Mouse (Mus musculus) embryonic facial prominence, embryonic 15.5 days (tissue): ENCODE data around the gene Slc35b4. TPM values are rescaled to one million over a fixed set of nuclear protein-coding genes. Genes with fewer than 3 reads are reported as not detected.

ENCODE experiments used
- ATAC-seq: fragments of 200-750 bp; cut with Nextera tagmentation; 2 replicates; pipeline ENCODE4 v1.8.0; 2017; ENCODE audit warnings: low read depth, moderate TSS enrichment; ENCODE audit not compliant: insufficient number of reproducible peaks, low FRiP score, low TSS enrichment
- H3K27ac ChIP-seq: fragments of 300-500 bp; sonication (generic); replicated peaks from 2 replicates; pipeline ENCODE4 v1.5.1; 2015; ENCODE audit warnings: mild to moderate bottlenecking, inconsistent platforms
- H3K27me3 ChIP-seq: fragments of 300-500 bp; sonication (generic); 2 replicates; pipeline ENCODE4 v1.6.1; 2015; ENCODE audit warnings: inconsistent platforms
- H3K36me3 ChIP-seq: fragments of 300-500 bp; sonication (generic); 2 replicates; pipeline ENCODE4 v1.6.1; 2015; ENCODE audit warnings: mild to moderate bottlenecking, inconsistent platforms
- H3K4me1 ChIP-seq: fragments of 300-500 bp; sonication (generic); 2 replicates; pipeline ENCODE4 v1.6.1; 2015; ENCODE audit warnings: inconsistent platforms
- H3K4me2 ChIP-seq: fragments of 300-500 bp; sonication (generic); replicated peaks from 2 replicates; pipeline ENCODE4 v1.6.1; 2015; ENCODE audit warnings: mild to moderate bottlenecking, inconsistent platforms
- H3K4me3 ChIP-seq: fragments of 300-500 bp; sonication (generic); replicated peaks from 2 replicates; pipeline ENCODE4 v1.5.1; 2015; ENCODE audit warnings: mild to moderate bottlenecking, inconsistent platforms
- H3K9ac ChIP-seq: fragments of 300-500 bp; sonication (generic); 2 replicates; pipeline ENCODE4 v1.6.1; 2015; ENCODE audit warnings: inconsistent platforms
- H3K9me3 ChIP-seq: fragments of 300-500 bp; sonication (generic); replicated peaks from 2 replicates; pipeline ENCODE4 v1.6.1; 2016; ENCODE audit warnings: inconsistent platforms
- whole genome bisulfite sequencing: fragments of 180-500 bp; shearing (Covaris S2); methylation state at CpG from one replicate; pipeline ENCODE4 v1.1.7; 2015; 5-methylcytosine and 5-hydroxymethylcytosine counted together
- polyA plus RNA-seq: library from polyadenylated mRNA; unstranded; fragments of >200 nt; fragmentation: Nextera tagmentation; extraction: Ambion mirVana; gene quantifications from 2 replicates; pipeline ENCODE4 v1.2.1, GENCODE M21; 2015

Gene Slc35b4
- polyA plus RNA-seq = 43.6 and 44.5 TPM in 2 replicates

DNA sequence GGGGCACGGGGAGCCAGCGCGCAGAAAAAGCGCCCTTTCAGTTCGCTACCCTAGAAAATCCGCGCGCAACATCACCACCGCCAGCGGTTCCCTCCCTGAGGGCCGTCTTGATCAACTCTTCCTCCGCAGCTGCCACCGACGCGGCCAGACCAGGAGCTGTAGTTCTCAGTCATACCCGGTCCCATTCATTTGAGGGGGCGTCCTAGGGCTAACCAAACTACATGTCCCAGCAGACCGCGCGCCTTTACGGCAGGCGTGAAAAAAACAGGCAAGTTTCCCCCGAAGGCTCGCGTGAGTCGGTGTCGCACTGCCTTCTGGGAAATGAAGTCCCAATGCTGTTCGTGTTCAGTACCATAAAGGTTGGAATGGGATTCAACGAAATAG lies at the start of gene Slc35b4:
Slc35b4 (minus strand) TSS at position 248 of the 384 bp plus-strand sequence.
- Histone ChIP-seq H3K9me3 (no peaks in the 10 kb centered on the region), H3K27ac (peak within 1 kb of the TSS; percentile 89), H3K4me1 (peaks cover 20% of the 10 kb centered on the region), H3K4me2 (peak within 1 kb of the TSS; percentile 70), H3K36me3 (no peaks in the 10 kb centered on the region), H3K9ac (peak within 1 kb of the TSS; percentile 84), H3K4me3 (peak within 1 kb of the TSS; percentile 91), H3K27me3 (no peaks in the 10 kb centered on the region)
- under 1% methylated on average over 29 of the region's 29 CpGs for WGBS
- ATAC-seq = peak; percentile 99

DNA sequence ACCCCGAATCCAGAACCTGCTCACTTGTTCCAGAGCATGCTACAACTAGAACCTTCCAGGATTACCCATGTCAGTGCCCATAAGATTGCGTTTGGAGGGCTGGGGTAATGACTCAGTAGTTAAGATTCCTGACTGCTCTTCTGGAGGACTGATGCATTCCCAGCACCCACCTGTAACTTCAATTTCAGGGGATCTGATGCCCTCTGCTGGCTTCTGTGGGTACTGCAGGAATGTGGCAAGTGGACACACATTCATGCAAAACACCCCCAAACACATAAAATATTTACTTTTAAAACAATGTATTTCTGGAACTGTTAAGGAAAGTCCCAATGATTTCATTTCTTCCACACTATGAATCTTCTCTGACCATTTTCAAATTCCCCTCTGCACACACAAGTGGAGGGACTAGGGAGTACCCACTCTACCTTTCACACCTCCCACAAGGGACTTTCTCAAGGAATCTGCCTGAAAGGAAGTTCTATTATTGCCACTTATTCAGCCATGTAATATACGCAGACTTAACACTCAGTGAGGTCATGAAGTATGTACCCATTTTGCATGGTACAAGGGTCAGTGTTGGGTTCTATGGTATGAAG lies 48.2 kb upstream of the Slc35b4 start:
- no peak for ATAC-seq
- no peak overlapping the region for H3K4me3 ChIP-seq
- H3K27me3 ChIP-seq = no peaks in the 10 kb centered on the region
- H3K36me3 ChIP-seq = no peaks in the 10 kb centered on the region
- H3K4me2 ChIP-seq = no peak overlapping the region
- no peak overlapping the region for H3K9ac ChIP-seq
- H3K27ac ChIP-seq = no peak overlapping the region
- WGBS = 89% methylated on average over 3 of the region's 3 CpGs
- no peaks in the 10 kb centered on the region for H3K9me3 ChIP-seq
- H3K4me1 ChIP-seq = no peaks in the 10 kb centered on the region

DNA sequence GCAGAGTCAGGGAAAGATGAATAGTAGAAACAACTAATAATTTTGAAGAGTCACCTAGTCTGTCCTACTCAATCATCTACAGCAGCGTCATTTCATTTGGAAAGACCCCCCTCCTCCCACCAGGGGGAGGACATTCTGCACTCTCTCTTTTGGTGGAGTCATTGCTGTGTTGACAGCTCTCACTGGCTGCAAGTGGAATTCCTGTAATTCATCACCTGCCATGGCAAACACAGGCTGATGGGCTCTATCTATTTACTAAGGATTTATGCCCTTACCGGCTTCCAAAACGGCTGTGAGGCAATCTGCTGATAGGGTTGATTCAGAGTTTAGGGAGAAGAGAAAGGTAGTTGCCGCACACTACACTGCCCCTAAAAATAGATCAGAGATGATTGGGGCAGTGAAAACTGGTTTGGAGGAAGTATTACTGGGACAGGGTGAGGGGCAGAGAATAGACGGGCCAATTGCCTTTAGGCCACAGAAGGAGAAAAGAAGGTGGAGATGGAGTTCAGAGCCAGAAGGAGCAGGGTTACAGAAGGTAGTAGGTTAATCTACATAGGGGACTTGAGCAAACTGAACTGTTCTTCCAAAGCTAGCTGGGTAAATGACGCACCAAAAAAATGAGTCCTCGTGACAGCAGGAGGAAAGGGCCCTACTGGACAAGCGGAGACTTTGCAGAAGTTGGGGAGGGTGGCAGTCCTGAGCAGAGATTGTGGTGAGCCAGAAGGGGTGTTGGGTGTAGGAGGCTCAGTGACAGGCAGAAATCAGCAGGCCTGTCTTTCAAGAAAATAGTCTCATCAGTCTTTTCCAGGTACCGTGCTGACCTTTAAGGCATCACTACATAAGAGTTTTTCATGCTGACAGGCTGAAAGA lies 39.8 kb upstream of the Slc35b4 start:
- ATAC-seq = no peak
- 53% methylated on average over 9 of the region's 9 CpGs for WGBS

DNA sequence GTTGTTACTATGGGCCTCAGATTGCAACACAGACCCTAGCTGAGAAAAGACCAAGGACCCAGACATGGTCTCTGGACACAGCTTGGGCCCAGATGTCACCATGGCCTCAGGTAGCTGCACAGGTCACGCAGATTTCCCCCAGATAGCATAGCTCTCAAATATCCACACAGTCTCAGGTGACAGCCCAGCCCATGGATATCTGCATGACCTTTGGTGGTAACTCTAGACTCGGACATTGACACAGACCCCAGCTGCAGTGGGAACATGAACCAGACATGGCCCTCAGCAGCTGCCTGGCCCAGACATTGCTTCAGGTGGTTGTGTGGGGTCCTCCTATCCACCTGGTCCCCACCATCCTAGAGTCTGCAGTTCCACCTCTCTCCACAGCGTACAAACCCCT lies 28.8 kb upstream of the Slc35b4 start:
- Histone ChIP-seq H3K4me3 (no peak overlapping the region), H3K4me2 (no peak overlapping the region), H3K4me1 (no peaks in the 10 kb centered on the region), H3K36me3 (no peaks in the 10 kb centered on the region), H3K9me3 (no peaks in the 10 kb centered on the region), H3K27me3 (no peaks in the 10 kb centered on the region), H3K9ac (no peak overlapping the region), H3K27ac (no peak overlapping the region)
- no peak for ATAC-seq
- WGBS = 62% methylated on average over 3 of the region's 3 CpGs

More for the DNA sequence above, 39.8 kb upstream of the Slc35b4 start:
- no peaks in the 10 kb centered on the region for H3K36me3 ChIP-seq
- no peak overlapping the region for H3K9ac ChIP-seq
- H3K4me2 ChIP-seq = no peak overlapping the region
- H3K4me3 ChIP-seq = no peak overlapping the region
- no peaks in the 10 kb centered on the region for H3K27me3 ChIP-seq
- H3K4me1 ChIP-seq = no peaks in the 10 kb centered on the region
- H3K27ac ChIP-seq = no peak overlapping the region
- no peaks in the 10 kb centered on the region for H3K9me3 ChIP-seq

DNA sequence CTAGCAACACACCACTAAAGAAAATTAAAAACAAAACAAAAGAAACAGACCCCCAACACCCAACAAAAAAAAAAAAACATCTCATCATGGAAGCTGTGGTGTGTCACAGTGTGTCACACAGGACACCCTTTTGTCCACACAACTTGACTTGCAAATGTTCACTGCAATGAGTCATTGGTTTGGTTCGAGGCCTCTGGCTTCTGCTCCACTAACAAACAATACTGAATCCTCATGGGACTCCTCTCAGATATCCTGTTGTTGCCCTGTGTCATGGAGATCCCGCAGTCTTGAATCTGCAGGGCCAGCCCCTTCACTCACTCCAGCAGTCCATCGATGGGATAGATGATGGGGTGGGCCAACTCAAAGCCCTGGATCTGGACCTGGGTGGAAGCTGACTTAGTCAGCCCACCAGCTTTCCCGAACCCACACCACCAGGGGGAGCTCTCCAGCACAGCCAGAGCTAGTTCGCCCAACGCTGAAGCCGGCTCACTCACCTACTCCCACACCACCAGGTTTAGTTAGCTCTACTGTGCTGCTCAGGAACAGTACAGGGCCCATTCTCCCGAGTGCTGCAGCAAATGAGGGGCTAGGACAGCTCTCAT lies 28.2 kb upstream of the Slc35b4 start:
- Histone ChIP-seq H3K9ac (no peak overlapping the region), H3K4me2 (no peak overlapping the region), H3K27ac (no peak overlapping the region), H3K36me3 (no peaks in the 10 kb centered on the region), H3K4me1 (no peaks in the 10 kb centered on the region), H3K27me3 (no peaks in the 10 kb centered on the region), H3K4me3 (no peak overlapping the region), H3K9me3 (no peaks in the 10 kb centered on the region)
- WGBS = 62% methylated on average over 8 of the region's 8 CpGs
- no peak for ATAC-seq

DNA sequence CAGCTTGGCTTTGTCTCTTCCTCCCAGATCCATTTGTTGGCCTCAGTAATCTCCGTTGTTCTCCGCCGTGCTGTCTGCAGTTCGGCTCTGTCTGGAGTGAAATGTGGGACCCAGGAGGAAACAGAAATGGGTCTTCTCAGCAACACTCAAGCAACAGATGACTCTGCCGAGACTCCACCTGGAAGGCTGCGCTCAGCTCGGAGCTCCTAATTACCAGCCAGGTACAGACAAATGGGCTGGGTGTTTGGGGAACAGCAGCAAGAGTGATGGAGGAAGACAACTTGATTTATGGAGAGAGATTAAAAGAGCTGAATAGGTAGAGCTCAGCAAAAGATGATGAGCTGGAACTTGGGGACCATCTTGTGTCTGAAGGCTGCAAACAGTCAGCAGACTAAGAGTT lies 26.6 kb upstream of the Slc35b4 start:
- no peak overlapping the region for H3K4me3 ChIP-seq
- H3K9me3 ChIP-seq = no peaks in the 10 kb centered on the region
- no peak overlapping the region for H3K4me2 ChIP-seq
- no peak for ATAC-seq
- no peak overlapping the region for H3K27ac ChIP-seq
- H3K4me1 ChIP-seq = no peaks in the 10 kb centered on the region
- WGBS = 68% methylated on average over 7 of the region's 7 CpGs
- no peaks in the 10 kb centered on the region for H3K36me3 ChIP-seq
- H3K9ac ChIP-seq = no peak overlapping the region
- H3K27me3 ChIP-seq = no peaks in the 10 kb centered on the region

DNA sequence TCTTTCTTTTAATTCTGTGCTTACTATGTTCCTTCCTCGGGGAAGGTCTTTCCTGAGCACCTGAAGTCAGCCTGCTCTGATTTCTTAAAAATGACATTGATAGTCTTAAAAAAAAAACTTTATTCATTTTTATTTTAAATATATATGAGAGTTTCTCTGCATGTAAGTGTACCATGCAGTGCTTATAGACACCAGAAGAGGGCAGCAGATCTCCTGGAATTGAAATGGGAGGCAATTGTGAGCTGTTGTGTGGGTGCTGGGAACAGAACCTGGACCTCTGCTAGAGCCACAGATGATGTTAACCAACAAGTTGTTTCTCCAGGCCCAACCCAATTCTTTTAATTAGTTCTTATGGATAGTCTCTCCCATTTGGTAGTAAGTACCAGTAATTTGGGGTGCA lies 18.1 kb upstream of the Slc35b4 start:
- no peak overlapping the region for H3K4me3 ChIP-seq
- no peak for ATAC-seq
- no peaks in the 10 kb centered on the region for H3K4me1 ChIP-seq
- H3K9me3 ChIP-seq = no peaks in the 10 kb centered on the region
- no peak overlapping the region for H3K4me2 ChIP-seq
- no peak overlapping the region for H3K9ac ChIP-seq
- no peaks in the 10 kb centered on the region for H3K36me3 ChIP-seq
- no peaks in the 10 kb centered on the region for H3K27me3 ChIP-seq
- WGBS = 94% methylated on average over 1 of the region's 1 CpGs
- H3K27ac ChIP-seq = no peak overlapping the region

DNA sequence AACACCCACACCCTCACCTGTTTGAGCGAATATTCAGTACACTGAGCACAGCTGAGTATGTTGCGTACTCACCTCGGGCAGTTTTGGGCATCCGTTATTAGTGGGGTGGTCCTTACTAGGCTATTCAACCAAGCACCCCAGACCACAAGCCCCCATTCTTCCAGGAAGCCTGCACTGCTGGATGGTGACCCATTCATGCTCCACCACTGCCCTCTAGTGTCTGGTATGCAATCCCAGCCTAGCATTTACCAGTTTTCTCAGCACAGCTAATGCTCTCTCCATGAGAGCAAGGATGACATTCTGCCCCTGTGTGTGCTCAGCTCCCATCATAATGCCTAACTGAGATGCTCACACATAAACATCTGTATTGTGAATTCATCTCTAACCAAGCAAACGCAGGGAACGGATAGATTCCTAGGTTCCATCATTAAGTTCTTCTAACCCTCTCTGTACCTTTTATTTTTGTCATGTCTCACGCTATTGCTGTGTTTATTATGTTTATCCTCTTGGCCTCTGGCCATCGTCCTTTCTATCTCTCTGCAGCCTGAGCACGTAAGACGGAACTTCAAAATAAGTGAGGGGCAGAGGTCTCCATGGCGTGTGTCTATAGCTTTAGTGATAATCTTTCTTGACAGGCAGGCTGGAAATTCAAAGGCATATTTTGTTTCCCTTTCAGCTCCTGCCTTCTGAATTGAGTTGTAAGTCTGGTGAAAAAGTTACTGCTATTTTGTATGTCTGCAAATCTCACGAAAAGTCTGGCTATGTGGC lies 17.0 kb upstream of the Slc35b4 start:
- Histone ChIP-seq H3K9me3 (no peaks in the 10 kb centered on the region), H3K4me2 (no peak overlapping the region), H3K36me3 (no peaks in the 10 kb centered on the region), H3K9ac (no peak overlapping the region), H3K4me1 (no peaks in the 10 kb centered on the region), H3K27me3 (no peaks in the 10 kb centered on the region), H3K27ac (no peak overlapping the region), H3K4me3 (no peak overlapping the region)
- peak; percentile 43; the same call in 1 of the 2 replicates for ATAC-seq
- 43% methylated on average over 12 of the region's 12 CpGs for WGBS

DNA sequence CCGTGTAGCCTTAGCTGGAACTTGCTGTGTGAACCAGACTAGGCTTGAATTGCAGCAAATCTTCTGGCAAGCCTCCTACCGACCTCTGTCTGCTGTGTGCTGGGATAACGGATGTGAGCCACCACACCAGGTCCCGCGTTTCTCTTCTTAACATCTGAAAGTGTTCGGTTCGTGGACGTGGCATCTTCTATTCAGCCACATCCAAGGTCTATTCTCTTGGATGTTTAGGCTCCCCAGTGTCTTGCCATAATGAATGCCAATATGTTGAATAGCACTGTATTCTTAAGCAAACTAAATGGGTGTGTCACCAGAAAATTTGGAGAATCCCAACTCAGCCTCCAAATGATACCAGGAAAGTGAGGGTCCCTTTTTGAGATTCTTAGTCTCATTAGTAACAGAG lies 14.5 kb upstream of the Slc35b4 start:
- no peak for ATAC-seq
- no peak overlapping the region for H3K9ac ChIP-seq
- no peak overlapping the region for H3K4me3 ChIP-seq
- no peaks in the 10 kb centered on the region for H3K9me3 ChIP-seq
- no peaks in the 10 kb centered on the region for H3K27me3 ChIP-seq
- 0 out of 2 replicates have a peak, but pooled peaks cover 2% of the 10 kb centered on the region for H3K4me1 ChIP-seq
- H3K27ac ChIP-seq = no peak overlapping the region
- no peak overlapping the region for H3K4me2 ChIP-seq
- 89% methylated on average over 8 of the region's 8 CpGs for WGBS
- no peaks in the 10 kb centered on the region for H3K36me3 ChIP-seq

DNA sequence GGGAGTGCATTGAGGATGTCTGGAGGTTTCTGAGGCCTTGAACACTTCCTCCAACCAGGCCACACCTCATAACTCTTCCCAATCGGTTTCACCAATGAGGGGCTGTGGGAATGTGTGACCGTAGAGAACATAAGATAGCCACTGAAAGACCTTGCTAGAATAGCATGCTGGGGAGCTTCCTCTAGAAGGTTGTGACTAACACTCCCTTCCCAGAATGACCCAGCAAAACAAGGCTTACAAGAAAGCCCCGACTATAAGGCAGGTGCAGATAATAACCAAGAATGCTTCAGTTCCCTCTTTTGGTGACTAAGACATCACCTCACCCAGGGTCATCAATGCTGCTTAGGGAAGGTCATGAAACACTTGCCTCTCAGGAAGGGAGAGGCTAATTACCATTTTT lies 12.6 kb upstream of the Slc35b4 start:
- Histone ChIP-seq H3K27me3 (no peaks in the 10 kb centered on the region), H3K4me2 (no peak overlapping the region), H3K4me3 (no peak overlapping the region), H3K27ac (no peak overlapping the region), H3K9ac (no peak overlapping the region), H3K36me3 (no peaks in the 10 kb centered on the region), H3K4me1 (0 out of 2 replicates have a peak, but pooled peaks cover 2% of the 10 kb centered on the region), H3K9me3 (no peaks in the 10 kb centered on the region)
- WGBS = 88% methylated on average over 3 of the region's 3 CpGs
- ATAC-seq = no peak
